Mouse (Mus musculus) CH12.LX (cell line): ENCODE measurements around the gene Sec22a. TPM values are rescaled to one million over a fixed set of nuclear protein-coding genes. Genes with fewer than 3 reads are reported as not detected.

Experiments used
- DNase-seq: peaks from one replicate; pipeline ENCODE4 v3.0.0-alpha.2; 2013; ENCODE audit errors: extremely low read depth
- H3K27ac ChIP-seq: 2 replicates; pipeline ENCODE4 v1.5.1; 2012; ENCODE audit warnings: low read depth, mild to moderate bottlenecking, control low read depth, moderate library complexity; ENCODE audit not compliant: insufficient read depth
- H3K27me3 ChIP-seq: replicated peaks from 2 replicates; pipeline ENCODE3; 2012; ENCODE audit warnings: inconsistent platforms
- H3K36me3 ChIP-seq, 2 experiments: replicated peaks in 1 of 2; 2 replicates each; pipeline versions ENCODE3 to v1.6.1; 2012; ENCODE audit warnings: inconsistent platforms in 1 of 2, low read length in 1 of 2, mild to moderate bottlenecking in 1 of 2, mixed read lengths in 1 of 2, moderate library complexity in 1 of 2; ENCODE audit not compliant: control insufficient read depth in 1 of 2, insufficient read depth in 1 of 2
- H3K4me1 ChIP-seq, 2 experiments: 2 replicates each; pipeline ENCODE4 v1.6.1; 2012; ENCODE audit warnings: inconsistent platforms in 1 of 2, moderate library complexity in 1 of 2; ENCODE audit not compliant: insufficient read depth in 2 of 2, control insufficient read depth in 1 of 2
- H3K4me2 ChIP-seq: 2 replicates; pipeline ENCODE4 v1.6.1; 2012; ENCODE audit warnings: low read depth, mild to moderate bottlenecking, control low read depth; ENCODE audit not compliant: poor library complexity, insufficient read depth, severe bottlenecking
- H3K4me3 ChIP-seq, 3 experiments: fragments of 150-350 bp in 1 of 3; sonication (generic) in 1 of 3; replicated peaks in 1 of 3; 2 replicates each; pipeline versions ENCODE3 to v1.5.1; 2011 to 2012; ENCODE audit warnings: low read depth in 2 of 3, low read length in 2 of 3, mild to moderate bottlenecking in 2 of 3, moderate library complexity in 2 of 3, control low read depth in 1 of 3, improper control_type of control experiment in 1 of 3, inconsistent platforms in 1 of 3, mixed read lengths in 1 of 3; ENCODE audit not compliant: poor library complexity in 1 of 3
- H3K79me2 ChIP-seq: replicated peaks from 2 replicates; pipeline ENCODE4 v1.6.1; 2012; ENCODE audit warnings: mild to moderate bottlenecking, moderate library complexity; ENCODE audit not compliant: control insufficient read depth, poor library complexity, insufficient read depth, severe bottlenecking; ENCODE audit errors: extremely low read depth
- H3K9ac ChIP-seq: 2 replicates; pipeline ENCODE4 v1.6.1; 2012; ENCODE audit warnings: low read depth, mild to moderate bottlenecking, control low read depth, moderate library complexity; ENCODE audit not compliant: insufficient read depth
- H3K9me3 ChIP-seq: replicated peaks from 2 replicates; pipeline ENCODE3; 2012; ENCODE audit warnings: low read length, inconsistent platforms, mixed read lengths
- BHLHE40 ChIP-seq: IDR thresholded peaks from 2 replicates; pipeline ENCODE4 v1.6.1; 2011; ENCODE audit warnings: mild to moderate bottlenecking, low read depth, low read length, improper control_type of control experiment
- E2F4 ChIP-seq: IDR thresholded peaks from 2 replicates; pipeline ENCODE4 v1.6.1; 2011; ENCODE audit warnings: low read depth, low read length, improper control_type of control experiment; ENCODE audit not compliant: insufficient replicate concordance
- EP300 ChIP-seq: IDR thresholded peaks from 2 replicates; pipeline ENCODE4 v1.6.1; 2011; ENCODE audit warnings: low read length, improper control_type of control experiment
- ETS1 ChIP-seq: conservative IDR thresholded peaks from 2 replicates; pipeline ENCODE4 v1.6.1; 2012; ENCODE audit warnings: low read depth, mild to moderate bottlenecking, inconsistent platforms, low read length, improper control_type of control experiment, moderate library complexity
- GABPA ChIP-seq: IDR thresholded peaks from 2 replicates; pipeline ENCODE4 v1.6.1; 2012; ENCODE audit warnings: low read depth, low read length, improper control_type of control experiment, inconsistent platforms; ENCODE audit not compliant: insufficient replicate concordance
- HCFC1 ChIP-seq: IDR thresholded peaks from 2 replicates; pipeline ENCODE4 v1.6.1; 2012; ENCODE audit warnings: low read depth, mild to moderate bottlenecking, inconsistent platforms, low read length, improper control_type of control experiment
- IRF4 ChIP-seq: IDR thresholded peaks from 2 replicates; pipeline ENCODE4 v1.6.1; 2014; ENCODE audit warnings: low read depth, mild to moderate bottlenecking, inconsistent platforms, low read length, improper control_type of control experiment
- JUN ChIP-seq: IDR thresholded peaks from 2 replicates; pipeline ENCODE4 v1.6.1; 2011; ENCODE audit warnings: low read depth, mild to moderate bottlenecking, low read length, improper control_type of control experiment, moderate library complexity; ENCODE audit not compliant: insufficient read depth
- KAT2A ChIP-seq: IDR thresholded peaks from 2 replicates; pipeline ENCODE4 v1.6.1; 2012; ENCODE audit warnings: low read length, improper control_type of control experiment, inconsistent platforms; ENCODE audit not compliant: insufficient replicate concordance
- MAFK ChIP-seq: IDR thresholded peaks from 2 replicates; pipeline ENCODE4 v1.6.1; 2011; ENCODE audit warnings: low read length, improper control_type of control experiment; ENCODE audit not compliant: insufficient replicate concordance
- MAX ChIP-seq: IDR thresholded peaks from 2 replicates; pipeline ENCODE4 v1.6.1; 2011; ENCODE audit warnings: low read length, improper control_type of control experiment
- MAZ ChIP-seq: IDR thresholded peaks from 2 replicates; pipeline ENCODE4 v1.6.1; 2012; ENCODE audit warnings: low read depth, mild to moderate bottlenecking, inconsistent platforms, low read length, improper control_type of control experiment, moderate library complexity
- MEF2A ChIP-seq: IDR thresholded peaks from 2 replicates; pipeline ENCODE4 v1.6.1; 2014; ENCODE audit warnings: low read depth, mild to moderate bottlenecking, inconsistent platforms, low read length, improper control_type of control experiment, borderline replicate concordance
- NRF1 ChIP-seq: IDR thresholded peaks from 2 replicates; pipeline ENCODE4 v1.6.1; 2014; ENCODE audit warnings: low read depth, mild to moderate bottlenecking, inconsistent platforms, low read length, improper control_type of control experiment, moderate library complexity
- POLR2AphosphoS2 ChIP-seq: IDR thresholded peaks from 2 replicates; pipeline ENCODE4 v1.6.1; 2011; ENCODE audit warnings: low read depth, low read length, improper control_type of control experiment
- SMC3 ChIP-seq: IDR thresholded peaks from 2 replicates; pipeline ENCODE4 v1.6.1; 2011; ENCODE audit warnings: low read depth, low read length, improper control_type of control experiment
- TBP ChIP-seq: conservative IDR thresholded peaks from 2 replicates; pipeline ENCODE4 v1.6.1; 2011; ENCODE audit warnings: low read depth, low read length, improper control_type of control experiment
- UBTF ChIP-seq: IDR thresholded peaks from 2 replicates; pipeline ENCODE4 v1.6.1; 2012; ENCODE audit warnings: low read depth, mild to moderate bottlenecking, inconsistent platforms, low read length, improper control_type of control experiment, moderate library complexity
- USF2 ChIP-seq: conservative IDR thresholded peaks from 2 replicates; pipeline ENCODE4 v1.6.1; 2011; ENCODE audit warnings: low read depth, low read length, improper control_type of control experiment
- ZC3H11A ChIP-seq: IDR thresholded peaks from 2 replicates; pipeline ENCODE4 v1.6.1; 2012; ENCODE audit warnings: low read depth, mild to moderate bottlenecking, inconsistent platforms, low read length, improper control_type of control experiment
- ZMIZ1 ChIP-seq: IDR thresholded peaks from 2 replicates; pipeline ENCODE4 v1.6.1; 2012; ENCODE audit warnings: low read depth, mild to moderate bottlenecking, inconsistent platforms, low read length, improper control_type of control experiment
- ZNF384 ChIP-seq: IDR thresholded peaks from 2 replicates; pipeline ENCODE4 v1.6.1; 2012; ENCODE audit warnings: low read depth, low read length, improper control_type of control experiment, inconsistent platforms
- dilution Hi-C: fragments of 300-500 bp; cut with MboI; formaldehyde crosslinking; loops from 2 replicates; pipeline ENCODE4 v1.14.3; 2020; ENCODE audit warnings: low sequenced_read_pairs; ENCODE audit not compliant: extremely low pct_unique_long_range_greater_than_20kb, extremely low pct_ligation_motif_present
- in situ Hi-C: fragments of 300-500 bp; cut with MboI; formaldehyde crosslinking; loops from 3 replicates; pipeline ENCODE4 v1.14.3; 2019; ENCODE audit warnings: low sequenced_read_pairs, low pct_ligation_motif_present, low pct_unique_long_range_greater_than_20kb, mixed read lengths
- polyA plus RNA-seq: library from polyadenylated mRNA; unstranded; fragments of >175 nt; gene quantifications from 2 replicates; pipeline ENCODE4 v1.2.1, GENCODE M21; 2012; ENCODE audit warnings: low read depth; ENCODE audit not compliant: insufficient read length
- total RNA-seq, 2 experiments: library from RNA; depleted of rRNA; stranded (reverse); fragments of 300-350 nt in 1 of 2; fragments of >200 nt in 1 of 2; gene quantifications; 2 replicates each; pipeline ENCODE4 v1.2.3; 2012 to 2014

Gene Sec22a
- total and polyA plus RNA-seq, 3 experiments, result 8.6 to 17.8 (median 10.8) TPM

DNA sequence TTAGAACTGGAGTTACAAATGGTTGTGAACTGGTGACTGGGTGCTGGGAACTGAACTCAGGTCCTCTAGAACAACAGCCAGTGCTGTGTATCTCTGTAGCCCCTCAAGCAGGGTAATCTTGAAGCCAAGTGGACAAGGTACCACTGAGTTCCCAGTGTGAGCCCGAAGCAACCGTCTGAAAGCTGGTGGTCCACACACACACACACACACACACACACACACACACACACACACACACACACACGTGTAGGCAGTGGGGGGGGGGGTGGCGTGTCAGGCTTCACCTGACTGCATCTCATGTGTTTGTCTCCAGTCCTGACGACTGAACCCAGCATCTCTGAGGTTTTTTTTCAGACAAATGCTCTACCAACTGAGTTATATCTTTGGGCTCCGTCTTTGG lies 63.6 kb downstream of the Sec22a start:
- Histone ChIP-seq H3K9me3 (no peaks in the 10 kb centered on the region), H3K4me2 (no peak overlapping the region), H3K27ac (no peak overlapping the region), H3K27me3 (peaks cover 30% of the 10 kb centered on the region), H3K4me3 (no peak overlapping the region), H3K4me1 (no peaks in the 10 kb centered on the region), H3K36me3 (peaks cover 0 to 3% of the 10 kb centered on the region in 2 experiments), H3K9ac (no peak overlapping the region), H3K79me2 (no peaks in the 10 kb centered on the region)
- no peak for DNase-seq
- dilution Hi-C loops, result no loop called here
- TF ChIP-seq EP300 (no peak), USF2 (no peak), NRF1 (no peak), MAX (no peak), UBTF (no peak), HCFC1 (no peak), SMC3 (no peak)
- in situ Hi-C loops, result no loop called here

DNA sequence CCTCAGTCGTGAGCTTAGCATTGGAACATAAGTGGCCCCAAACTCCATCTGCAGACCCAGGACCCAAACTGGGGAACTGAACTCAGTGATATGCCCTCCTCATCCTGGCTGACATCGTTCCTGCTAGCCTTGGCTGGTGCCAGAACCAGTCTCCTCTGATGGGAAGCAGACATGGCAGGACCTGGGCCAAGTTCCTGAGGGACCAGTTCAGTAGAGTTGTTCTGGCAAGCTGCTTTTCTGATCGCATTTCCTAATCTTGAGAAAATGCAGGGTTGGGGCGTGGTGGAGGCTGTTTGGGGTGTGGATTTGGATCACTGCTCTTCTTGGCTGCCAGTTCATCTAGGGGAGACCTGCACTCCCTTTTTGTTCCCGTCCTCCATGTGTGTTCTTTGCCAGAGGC lies 65.9 kb downstream of the Sec22a start:
- Histone ChIP-seq H3K9me3 (no peaks in the 10 kb centered on the region), H3K4me1 (no peaks in the 10 kb centered on the region), H3K4me2 (no peak overlapping the region), H3K4me3 (no peak overlapping the region), H3K9ac (no peak overlapping the region), H3K27me3 (peaks cover 54% of the 10 kb centered on the region), H3K36me3 (no peaks in the 10 kb centered on the region), H3K27ac (no peak overlapping the region), H3K79me2 (no peaks in the 10 kb centered on the region)
- dilution Hi-C loops (no loop called here), in situ Hi-C loops (no loop called here)
- TF ChIP-seq ZNF384 (no peak), ZC3H11A (no peak), NRF1 (no peak), MAX (no peak), POLR2AphosphoS2 (no peak), MAFK (no peak), MEF2A (no peak), ETS1 (no peak)
- no peak for DNase-seq

DNA sequence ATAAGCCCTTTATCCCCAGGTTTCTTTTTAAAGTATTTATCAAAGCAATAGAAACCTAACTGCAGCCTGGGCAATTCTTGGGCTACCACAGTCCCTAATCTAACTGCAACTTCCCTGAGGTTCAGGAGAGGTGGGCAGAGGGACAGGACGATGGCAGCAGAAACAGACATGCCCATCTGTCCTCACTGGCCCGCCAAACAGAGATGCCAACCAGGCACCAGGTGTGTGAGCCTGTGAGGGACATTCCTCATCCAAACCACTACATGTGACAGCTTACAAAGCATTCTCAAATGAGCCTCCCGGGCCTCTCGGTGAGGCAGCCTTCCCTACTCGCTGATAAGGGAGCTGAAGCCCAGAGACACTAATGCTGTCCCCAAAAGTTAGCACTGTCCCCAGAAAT lies 76.5 kb downstream of the Sec22a start:
- H3K4me3 ChIP-seq, result no peak overlapping the region
- no peaks in the 10 kb centered on the region for H3K36me3 ChIP-seq
- H3K9me3 ChIP-seq, result no peaks in the 10 kb centered on the region
- in situ Hi-C loops, result no loop called here
- H3K27ac ChIP-seq, result no peak overlapping the region
- TF ChIP-seq KAT2A (no peak), IRF4 (no peak), MAX (no peak), JUN (no peak), ETS1 (no peak), TBP (no peak), E2F4 (no peak), MEF2A (no peak), ZMIZ1 (no peak), BHLHE40 (no peak), MAZ (no peak), POLR2AphosphoS2 (no peak), GABPA (no peak), MAFK (no peak)
- H3K27me3 ChIP-seq, result peaks cover 99% of the 10 kb centered on the region
- no peaks in the 10 kb centered on the region for H3K4me1 ChIP-seq
- H3K4me2 ChIP-seq, result no peak overlapping the region
- no peak overlapping the region for H3K9ac ChIP-seq
- dilution Hi-C loops, result no loop called here
- DNase-seq, result no peak
- no peaks in the 10 kb centered on the region for H3K79me2 ChIP-seq
